Mouse (Mus musculus) intestine, embryonic 14.5 days (tissue): ENCODE data around the gene Fam83e. TPM values are rescaled to one million over a fixed set of nuclear protein-coding genes. Genes with fewer than 3 reads are reported as not detected.

Experiments used
- ATAC-seq: fragments of 200-750 bp; cut with Nextera tagmentation; replicated peaks from 2 replicates; pipeline ENCODE4 v1.8.0; 2017; ENCODE audit warnings: low read depth, moderate number of reproducible peaks, moderate TSS enrichment, moderate library complexity; ENCODE audit not compliant: low FRiP score, low TSS enrichment
- DNase-seq: peaks from one replicate; pipeline ENCODE4 v3.0.0-alpha.2; 2018; ENCODE audit warnings: low spot score
- H3K27ac ChIP-seq: fragments of 300-500 bp; sonication (generic); 2 replicates; pipeline ENCODE4 v1.5.1; 2014; ENCODE audit warnings: low read depth, mild to moderate bottlenecking, control low read depth
- H3K27me3 ChIP-seq: fragments of 300-500 bp; sonication (generic); replicated peaks from 2 replicates; pipeline ENCODE4 v1.6.1; 2014; ENCODE audit warnings: low read length, control low read depth; ENCODE audit not compliant: control insufficient read depth, insufficient read depth
- H3K36me3 ChIP-seq: fragments of 300-500 bp; sonication (generic); 2 replicates; pipeline ENCODE4 v1.6.1; 2014; ENCODE audit warnings: low read length, control low read depth; ENCODE audit not compliant: control insufficient read depth, insufficient read depth
- H3K4me1 ChIP-seq: fragments of 300-500 bp; sonication (generic); replicated peaks from 2 replicates; pipeline ENCODE4 v1.6.1; 2014; ENCODE audit warnings: low read length, control low read depth, mixed read lengths; ENCODE audit not compliant: control insufficient read depth, insufficient read depth
- H3K4me2 ChIP-seq: fragments of 300-500 bp; sonication (generic); 2 replicates; pipeline ENCODE4 v1.6.1; 2014; ENCODE audit warnings: low read length
- H3K4me3 ChIP-seq: fragments of 300-500 bp; sonication (generic); 2 replicates; pipeline ENCODE4 v1.5.1; 2014; ENCODE audit warnings: low read depth, low read length, control low read depth, mixed read lengths
- H3K9ac ChIP-seq: fragments of 300-500 bp; sonication (generic); 2 replicates; pipeline ENCODE4 v1.6.1; 2014; ENCODE audit warnings: mild to moderate bottlenecking, low read length
- H3K9me3 ChIP-seq: fragments of 300-500 bp; sonication (generic); 2 replicates; pipeline ENCODE4 v1.6.1; 2016; ENCODE audit warnings: low read length, control low read depth; ENCODE audit not compliant: control insufficient read depth
- WGBS: fragments of 180-500 bp; shearing (Covaris S2); extraction: QIAGEN DNeasy Blood & Tissue Kit; methylation state at CpG from one replicate; pipeline ENCODE4 v1.1.7; 2014; 5-methylcytosine and 5-hydroxymethylcytosine counted together
- polyA plus RNA-seq: library from polyadenylated mRNA; unstranded; fragments of >200 nt; fragmentation: Nextera tagmentation; extraction: Ambion mirVana; gene quantifications from 2 replicates; pipeline ENCODE4 v1.2.1, GENCODE M21; 2014

The Fam83e gene
- polyA plus RNA-seq, 1 experiment from 2014 or later: 5.8 TPM

DNA sequence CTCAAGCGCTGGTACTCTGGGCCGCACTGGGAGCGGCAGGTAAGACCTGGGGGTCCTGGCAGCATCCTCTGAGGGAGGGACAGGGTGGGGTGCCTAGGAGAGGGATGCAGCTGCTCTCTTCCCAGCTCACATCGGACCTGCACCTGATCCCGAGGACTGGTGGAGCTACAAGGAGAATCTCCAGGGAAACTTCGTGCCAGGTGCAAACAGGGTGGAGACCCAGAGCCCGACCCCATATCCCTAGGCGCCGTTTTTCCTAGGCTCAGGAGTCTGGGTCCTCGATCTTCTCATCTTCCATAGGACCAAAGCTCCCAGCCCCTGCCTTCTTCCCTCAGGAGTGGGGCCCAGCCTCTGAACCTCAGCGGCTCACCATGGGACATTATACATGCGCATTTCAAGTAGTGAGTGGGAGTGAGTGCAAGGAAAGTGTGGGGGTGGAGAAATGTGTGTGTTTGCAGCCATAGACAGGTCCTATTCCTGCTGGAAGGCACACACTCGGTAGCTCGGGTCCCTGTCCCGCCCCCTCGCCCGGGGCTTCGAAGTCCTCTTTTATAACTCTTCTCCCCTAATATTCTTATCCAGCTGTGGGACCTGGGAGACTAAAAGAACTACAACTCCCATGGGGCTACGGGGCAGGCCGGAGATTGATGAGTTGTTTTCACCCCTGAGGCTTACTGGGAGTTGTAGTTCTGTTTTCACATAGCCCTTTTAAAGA lies 20.6 kb upstream of the Fam83e start:
- DNase-seq (peak; percentile 85), ATAC-seq (no peak)
- Histone ChIP-seq H3K4me3 (peak overlapping the region; percentile 35), H3K36me3 (no peaks in the 10 kb centered on the region), H3K27me3 (peaks cover 23% of the 10 kb centered on the region), H3K4me2 (peak overlapping the region; percentile 71), H3K4me1 (peaks cover 17% of the 10 kb centered on the region), H3K27ac (no peak overlapping the region), H3K9ac (peak overlapping the region; percentile 23; the same call in 1 of the 2 replicates), H3K9me3 (no peaks in the 10 kb centered on the region)
- WGBS: 2% methylated on average over 20 of the region's 20 CpGs

DNA sequence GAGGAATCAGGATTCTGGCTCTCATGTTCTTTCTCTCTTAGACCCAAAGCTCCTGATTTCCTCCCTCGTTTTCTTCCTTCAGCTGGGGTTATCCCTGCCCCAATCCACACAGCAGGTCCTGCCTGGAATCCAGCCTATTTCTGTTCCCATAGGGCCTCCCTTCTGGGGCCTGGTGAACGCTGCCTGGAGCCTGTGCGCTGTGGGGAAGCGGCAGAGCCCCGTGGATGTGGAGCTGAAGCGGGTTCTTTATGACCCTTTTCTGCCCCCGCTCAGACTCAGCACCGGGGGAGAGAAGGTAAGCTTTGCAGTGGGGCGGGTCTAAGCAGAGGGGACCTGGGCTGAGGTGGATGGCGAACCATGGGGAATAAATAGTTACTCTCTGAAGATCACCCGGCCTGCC lies 19.9 kb upstream of the Fam83e start:
- Histone ChIP-seq H3K9me3 (no peaks in the 10 kb centered on the region), H3K27me3 (peaks cover 23% of the 10 kb centered on the region), H3K4me3 (peak overlapping the region; percentile 35; the same call in 1 of the 2 replicates), H3K27ac (no peak overlapping the region), H3K4me2 (peak overlapping the region; percentile 71), H3K9ac (peak overlapping the region; percentile 34; the same call in 1 of the 2 replicates), H3K36me3 (no peaks in the 10 kb centered on the region), H3K4me1 (peaks cover 23% of the 10 kb centered on the region)
- ATAC-seq (no peak), DNase-seq (no peak)
- 30% methylated on average over 11 of the region's 11 CpGs for WGBS

DNA sequence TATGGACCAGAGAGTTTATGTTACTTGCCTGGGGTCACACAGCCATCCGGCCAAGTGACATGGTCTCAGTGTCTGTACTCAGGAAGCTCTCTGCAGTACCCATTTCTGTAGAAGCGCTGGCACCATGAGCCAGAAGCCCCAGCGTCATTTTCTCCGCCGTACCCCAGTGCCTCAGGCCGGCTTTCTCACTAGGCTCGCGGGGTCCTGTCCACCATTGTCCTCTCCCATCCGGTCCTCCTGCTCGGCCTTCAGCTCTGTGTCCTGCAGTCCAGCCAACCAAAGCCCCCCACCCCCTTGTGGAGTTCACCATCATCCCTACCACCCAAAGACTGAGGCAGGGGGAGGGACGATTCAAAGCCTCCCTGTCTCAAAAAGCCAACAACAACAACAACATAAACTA lies 19.4 kb upstream of the Fam83e start:
- Histone ChIP-seq H3K27ac (no peak overlapping the region), H3K9ac (no peak overlapping the region), H3K4me1 (peaks cover 25% of the 10 kb centered on the region), H3K4me3 (peak overlapping the region; percentile 35; the same call in 1 of the 2 replicates), H3K9me3 (no peaks in the 10 kb centered on the region), H3K27me3 (peaks cover 23% of the 10 kb centered on the region), H3K36me3 (no peaks in the 10 kb centered on the region), H3K4me2 (peak overlapping the region; percentile 71)
- DNase-seq (no peak), ATAC-seq (no peak)
- WGBS: 88% methylated on average over 11 of the region's 11 CpGs

- 91% methylated on average over 11 of the region's 11 CpGs for WGBS
- H3K27ac ChIP-seq: no peak overlapping the region
- H3K4me2 ChIP-seq: no peak overlapping the region
- peaks cover 30% of the 10 kb centered on the region for H3K4me1 ChIP-seq
- no peaks in the 10 kb centered on the region for H3K9me3 ChIP-seq
- H3K4me3 ChIP-seq: no peak overlapping the region
- no peak overlapping the region for H3K9ac ChIP-seq
- H3K36me3 ChIP-seq: no peaks in the 10 kb centered on the region
- ATAC-seq (no peak), DNase-seq (no peak)
- peaks cover 23% of the 10 kb centered on the region for H3K27me3 ChIP-seq
Measured at GRCm38 (mm10) chr7:45702316-45702715, 18.7 kb upstream of the Fam83e start.

- peaks cover 23% of the 10 kb centered on the region for H3K27me3 ChIP-seq
- H3K4me2 ChIP-seq: no peak overlapping the region; the same call in 1 of the 2 replicates
- H3K9me3 ChIP-seq: no peaks in the 10 kb centered on the region
- H3K4me1 ChIP-seq: peaks cover 36% of the 10 kb centered on the region
- no peak overlapping the region for H3K9ac ChIP-seq
- no peak overlapping the region for H3K4me3 ChIP-seq
- ATAC-seq: no peak
- no peak overlapping the region for H3K27ac ChIP-seq
- WGBS: 90% methylated on average over 17 of the region's 17 CpGs
- no peak for DNase-seq
- no peaks in the 10 kb centered on the region for H3K36me3 ChIP-seq
Measured at GRCm38 (mm10) chr7:45702809-45703520, 18.0 kb upstream of the Fam83e start.

DNA sequence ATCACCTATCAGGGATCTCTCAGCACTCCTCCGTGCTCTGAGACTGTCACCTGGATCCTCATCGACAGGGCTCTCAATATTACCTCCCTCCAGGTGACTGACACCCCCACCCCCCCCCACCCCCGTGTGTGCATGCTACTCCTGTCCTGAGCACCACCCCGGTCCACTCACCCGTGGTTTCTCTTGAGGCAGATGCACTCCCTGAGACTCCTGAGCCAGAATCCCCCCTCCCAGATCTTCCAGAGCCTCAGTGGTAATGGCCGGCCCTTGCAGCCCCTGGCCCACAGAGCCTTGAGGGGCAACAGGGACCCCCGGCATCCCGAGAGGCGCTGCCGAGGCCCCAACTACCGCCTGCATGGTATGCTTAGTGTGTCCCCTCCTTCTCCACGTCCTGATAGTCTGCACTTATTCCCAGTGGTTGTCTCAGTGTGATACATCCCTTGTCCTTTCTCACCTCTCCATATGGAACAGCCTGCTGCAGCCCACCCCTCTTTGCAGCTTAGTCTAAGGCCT lies 17.4 kb upstream of the Fam83e start:
- no peak for ATAC-seq

GRCm38 (mm10) chr7:45704046-45704559 lies 16.9 kb upstream of the Fam83e start:
- DNase-seq (peak; percentile 88), ATAC-seq (peak; percentile 37)
- H3K27ac ChIP-seq: peak overlapping the region; percentile 83
- peak overlapping the region; percentile 96 for H3K4me2 ChIP-seq
- no peaks in the 10 kb centered on the region for H3K9me3 ChIP-seq
- peaks cover 15% of the 10 kb centered on the region for H3K27me3 ChIP-seq
- H3K4me1 ChIP-seq: peaks cover 43% of the 10 kb centered on the region
- peak overlapping the region; percentile 42 for H3K9ac ChIP-seq
- under 1% methylated on average over 13 of the region's 13 CpGs for WGBS
- no peaks in the 10 kb centered on the region for H3K36me3 ChIP-seq
- H3K4me3 ChIP-seq: peak overlapping the region; percentile 65

More for the DNA sequence above, 17.4 kb upstream of the Fam83e start:
- no peaks in the 10 kb centered on the region for H3K36me3 ChIP-seq
- no peaks in the 10 kb centered on the region for H3K9me3 ChIP-seq
- H3K27ac ChIP-seq: peak overlapping the region; percentile 83
- peak overlapping the region; percentile 65 for H3K4me3 ChIP-seq
- H3K4me2 ChIP-seq: peak overlapping the region; percentile 96
- no peak overlapping the region for H3K9ac ChIP-seq
- WGBS: 40% methylated on average over 12 of the region's 12 CpGs
- H3K4me1 ChIP-seq: peaks cover 42% of the 10 kb centered on the region
- H3K27me3 ChIP-seq: peaks cover 20% of the 10 kb centered on the region
- no peak for DNase-seq

GRCm38 (mm10) chr7:45704730-45705442 lies 16.1 kb upstream of the Fam83e start, which contains the start of gene Dbp:
Dbp (plus strand) TSS chr7:45705088.
- Histone ChIP-seq H3K4me1 (peaks cover 43% of the 10 kb centered on the region), H3K27ac (peak within 1 kb of the TSS; percentile 83), H3K9ac (peak within 1 kb of the TSS; percentile 42), H3K36me3 (peaks cover 6% of the 10 kb centered on the region), H3K27me3 (peaks cover 7% of the 10 kb centered on the region), H3K4me3 (peak within 1 kb of the TSS; percentile 65), H3K9me3 (no peaks in the 10 kb centered on the region), H3K4me2 (peak within 1 kb of the TSS; percentile 96)
- DNase-seq: peak; percentile 97
- ATAC-seq: peak; percentile 86
- under 1% methylated on average over 36 of the region's 36 CpGs for WGBS
